Mouse (Mus musculus) ES-E14 (cell line): ENCODE measurements around the gene Pacsin2.

ENCODE experiments used
- CHD2 ChIP-seq: IDR thresholded peaks from 2 replicates; pipeline ENCODE4 v1.6.1; 2014; ENCODE audit warnings: mild to moderate bottlenecking, low read depth, low read length, inconsistent platforms
- HCFC1 ChIP-seq: IDR thresholded peaks from 2 replicates; pipeline ENCODE4 v1.6.1; 2012; ENCODE audit warnings: low read length, inconsistent platforms, borderline replicate concordance; ENCODE audit not compliant: insufficient read depth
- MAFK ChIP-seq: IDR thresholded peaks from 2 replicates; pipeline ENCODE4 v1.6.1; 2014; ENCODE audit warnings: mild to moderate bottlenecking, low read depth, low read length, inconsistent platforms; ENCODE audit not compliant: insufficient read depth
- ZNF384 ChIP-seq: IDR thresholded peaks from 2 replicates; pipeline ENCODE4 v1.6.1; 2012; ENCODE audit warnings: low read depth, low read length, inconsistent platforms

GRCm38 (mm10) chr15:83364194-83364593 lies 100.2 kb downstream of the Pacsin2 start:
- TF ChIP-seq ZNF384 (no peak), MAFK (no peak), HCFC1 (no peak), CHD2 (no peak)
